Mouse (Mus musculus) thymus, postnatal 10 days (tissue): ENCODE data around the gene Isy1.
A peak's percentile ranks its signal among the peaks of the same experiment; 100 is the strongest.

ENCODE experiments used
- DNase-seq, 2 experiments: peaks; one replicate each; pipeline ENCODE4 v3.0.0; 2021; ENCODE audit warnings: low spot score in 2 of 2

Isy1 gene

GRCm38 (mm10) chr6:87850155-87850899 lies 11.7 kb upstream of the Isy1 start:
- DNase-seq, result peak; percentile 30 to 39

GRCm38 (mm10) chr6:87849780-87850154 lies 11.2 kb upstream of the Isy1 start:
- no peak for DNase-seq

GRCm38 (mm10) chr6:87846813-87847212 lies 8.2 kb upstream of the Isy1 start:
- no peak for DNase-seq

GRCm38 (mm10) chr6:87845031-87845695 lies 6.6 kb upstream of the Isy1 start:
- DNase-seq, result no peak

- no peak for DNase-seq
Measured at GRCm38 (mm10) chr6:87842254-87842653, 3.7 kb upstream of the Isy1 start.

- DNase-seq, result no peak
Measured at GRCm38 (mm10) chr6:87841635-87842034, 3.0 kb upstream of the Isy1 start.

- no peak for DNase-seq
Measured at GRCm38 (mm10) chr6:87839797-87840341, 1.3 kb upstream of the Isy1 start.

GRCm38 (mm10) chr6:87835695-87836094 lies 2.9 kb downstream of the Isy1 start, which contains the start of gene Gm45140:
Gene Gm45140 (minus strand): TSS chr6:87835795.
- no peak for DNase-seq

GRCm38 (mm10) chr6:87820366-87820765 lies 18.2 kb downstream of the Isy1 start:
- no peak for DNase-seq

GRCm38 (mm10) chr6:87814486-87814885 lies 24.1 kb downstream of the Isy1 start:
- no peak for DNase-seq

- no peak for DNase-seq
Measured at GRCm38 (mm10) chr6:87812656-87813055, 25.9 kb downstream of the Isy1 start.

GRCm38 (mm10) chr6:87811675-87812338 lies 26.8 kb downstream of the Isy1 start, which contains the start of gene Rab43:
Gene Rab43 (minus strand): TSS chr6:87812164.
- DNase-seq, result peak; percentile 86 to 89

GRCm38 (mm10) chr6:87810713-87811669 lies 27.6 kb downstream of the Isy1 start:
- DNase-seq, result peak; percentile 33 to 42

- no peak for DNase-seq
Measured at GRCm38 (mm10) chr6:87810311-87810710, 28.3 kb downstream of the Isy1 start.

- DNase-seq, result no peak
Measured at GRCm38 (mm10) chr6:87809651-87810161, 28.9 kb downstream of the Isy1 start.

- DNase-seq, result no peak
Measured at GRCm38 (mm10) chr6:87809144-87809543, 29.5 kb downstream of the Isy1 start.

- DNase-seq, result no peak
Measured at GRCm38 (mm10) chr6:87808521-87808920, 30.1 kb downstream of the Isy1 start.

GRCm38 (mm10) chr6:87807735-87808440 lies 30.7 kb downstream of the Isy1 start:
- DNase-seq, result no peak

GRCm38 (mm10) chr6:87806857-87807256 lies 31.7 kb downstream of the Isy1 start:
- DNase-seq, result no peak

GRCm38 (mm10) chr6:87806028-87806427 lies 32.6 kb downstream of the Isy1 start:
- no peak for DNase-seq
